Mouse (Mus musculus) gastrocnemius, adult 2 months (tissue): ENCODE data around the gene Sorcs1. TPM values are rescaled to one million over a fixed set of nuclear protein-coding genes. Genes with fewer than 3 reads are reported as not detected.

Source experiments
- DNase-seq: peaks from one replicate; pipeline ENCODE4 v3.0.0; 2022
- H3K27ac ChIP-seq: fragments of 200-600 bp; 2 replicates; pipeline ENCODE4 v1.8.1; 2022; ENCODE audit warnings: mild to moderate bottlenecking
- H3K4me3 ChIP-seq: fragments of 200-600 bp; 2 replicates; pipeline ENCODE4 v1.8.1; 2022; ENCODE audit warnings: mild to moderate bottlenecking, moderate library complexity
- CTCF ChIP-seq: fragments of 200-600 bp; IDR thresholded peaks from 2 replicates; pipeline ENCODE4 v1.8.1; 2022; ENCODE audit warnings: antibody characterized with exemption, mild to moderate bottlenecking, moderate library complexity
- intact Hi-C: fragments of 180-260 bp; cut with DNase I; formaldehyde crosslinking; loops from one replicate; pipeline ENCODE4 v1.15.1; 2025
- total RNA-seq, 2 experiments: library from RNA; stranded (reverse); gene quantifications; 2 replicates each; pipeline ENCODE4 v1.2.3; 2021

The Sorcs1 gene
- total RNA-seq, 2 experiments from 2014 or later = 0.47 to 4.1 TPM

- intact Hi-C loops = no loop called here
- H3K4me3 ChIP-seq = no peak overlapping the region
- no peak overlapping the region for H3K27ac ChIP-seq
- no peak for TF ChIP-seq CTCF
- no peak for DNase-seq
Observed at GRCm38 (mm10) chr19:50638176-50638575, 40.3 kb downstream of the Sorcs1 start.

GRCm38 (mm10) chr19:50614013-50614412 is 64.4 kb downstream of the Sorcs1 start:
- intact Hi-C loops = no loop called here
- no peak overlapping the region for H3K4me3 ChIP-seq
- no peak for DNase-seq
- H3K27ac ChIP-seq = no peak overlapping the region
- TF ChIP-seq CTCF = no peak

GRCm38 (mm10) chr19:50611619-50612018 is 66.8 kb downstream of the Sorcs1 start:
- H3K4me3 ChIP-seq = no peak overlapping the region
- no peak overlapping the region for H3K27ac ChIP-seq
- intact Hi-C loops = no loop called here
- no peak for DNase-seq
- TF ChIP-seq CTCF = no peak

- no peak for DNase-seq
- H3K4me3 ChIP-seq = no peak overlapping the region
- no peak for TF ChIP-seq CTCF
- intact Hi-C loops = no loop called here
- H3K27ac ChIP-seq = no peak overlapping the region
Observed at GRCm38 (mm10) chr19:50603882-50604281, 74.6 kb downstream of the Sorcs1 start.

- Histone ChIP-seq H3K4me3 (no peak overlapping the region), H3K27ac (no peak overlapping the region)
- DNase-seq = no peak
- no peak for TF ChIP-seq CTCF
- intact Hi-C loops = no loop called here
Observed at GRCm38 (mm10) chr19:50603380-50603779, 75.1 kb downstream of the Sorcs1 start.

GRCm38 (mm10) chr19:50597300-50597699 is 81.1 kb downstream of the Sorcs1 start:
- TF ChIP-seq CTCF = no peak
- H3K27ac ChIP-seq = no peak overlapping the region
- intact Hi-C loops = no loop called here
- DNase-seq = no peak
- H3K4me3 ChIP-seq = no peak overlapping the region

GRCm38 (mm10) chr19:50586182-50586581 is 92.3 kb downstream of the Sorcs1 start:
- Histone ChIP-seq H3K4me3 (no peak overlapping the region), H3K27ac (no peak overlapping the region)
- intact Hi-C loops = no loop called here
- DNase-seq = no peak
- no peak for TF ChIP-seq CTCF

GRCm38 (mm10) chr19:50582952-50583351 is 95.5 kb downstream of the Sorcs1 start:
- H3K4me3 ChIP-seq = no peak overlapping the region
- no peak for DNase-seq
- no peak for TF ChIP-seq CTCF
- intact Hi-C loops = no loop called here
- no peak overlapping the region for H3K27ac ChIP-seq

GRCm38 (mm10) chr19:50569669-50570195 is 108.7 kb downstream of the Sorcs1 start:
- H3K4me3 ChIP-seq = no peak overlapping the region
- intact Hi-C loops = no loop called here
- H3K27ac ChIP-seq = no peak overlapping the region
- TF ChIP-seq CTCF = no peak
- DNase-seq = no peak

GRCm38 (mm10) chr19:50566306-50566705 is 112.1 kb downstream of the Sorcs1 start:
- H3K4me3 ChIP-seq = no peak overlapping the region
- intact Hi-C loops = no loop called here
- TF ChIP-seq CTCF = no peak
- DNase-seq = no peak
- H3K27ac ChIP-seq = no peak overlapping the region

GRCm38 (mm10) chr19:50558771-50559170 is 119.7 kb downstream of the Sorcs1 start:
- H3K27ac ChIP-seq = no peak overlapping the region
- no peak for TF ChIP-seq CTCF
- DNase-seq = no peak
- no peak overlapping the region for H3K4me3 ChIP-seq
- intact Hi-C loops = no loop called here

- no peak overlapping the region for H3K27ac ChIP-seq
- no peak for TF ChIP-seq CTCF
- intact Hi-C loops = no loop called here
- no peak overlapping the region for H3K4me3 ChIP-seq
- no peak for DNase-seq
Observed at GRCm38 (mm10) chr19:50534031-50534430, 144.4 kb downstream of the Sorcs1 start.

GRCm38 (mm10) chr19:50527835-50528234 is 150.6 kb downstream of the Sorcs1 start:
- no peak overlapping the region for H3K27ac ChIP-seq
- TF ChIP-seq CTCF = no peak

GRCm38 (mm10) chr19:50526094-50526493 is 152.4 kb downstream of the Sorcs1 start:
- no peak for DNase-seq
- Histone ChIP-seq H3K27ac (no peak overlapping the region), H3K4me3 (no peak overlapping the region)
- intact Hi-C loops = no loop called here
- no peak for TF ChIP-seq CTCF

More at GRCm38 (mm10) chr19:50527835-50528234, 150.6 kb downstream of the Sorcs1 start:
- DNase-seq = no peak
- intact Hi-C loops = no loop called here
- no peak overlapping the region for H3K4me3 ChIP-seq
